Mouse (Mus musculus) ES-E14 (cell line): ENCODE data around the gene Dcaf8.

ENCODE experiments used
- HCFC1 ChIP-seq: IDR thresholded peaks from 2 replicates; pipeline ENCODE4 v1.6.1; 2012; ENCODE audit warnings: low read length, inconsistent platforms, borderline replicate concordance; ENCODE audit not compliant: insufficient read depth
- MAFK ChIP-seq: IDR thresholded peaks from 2 replicates; pipeline ENCODE4 v1.6.1; 2014; ENCODE audit warnings: mild to moderate bottlenecking, low read depth, low read length, inconsistent platforms; ENCODE audit not compliant: insufficient read depth
- ZNF384 ChIP-seq: IDR thresholded peaks from 2 replicates; pipeline ENCODE4 v1.6.1; 2012; ENCODE audit warnings: low read depth, low read length, inconsistent platforms

DNA sequence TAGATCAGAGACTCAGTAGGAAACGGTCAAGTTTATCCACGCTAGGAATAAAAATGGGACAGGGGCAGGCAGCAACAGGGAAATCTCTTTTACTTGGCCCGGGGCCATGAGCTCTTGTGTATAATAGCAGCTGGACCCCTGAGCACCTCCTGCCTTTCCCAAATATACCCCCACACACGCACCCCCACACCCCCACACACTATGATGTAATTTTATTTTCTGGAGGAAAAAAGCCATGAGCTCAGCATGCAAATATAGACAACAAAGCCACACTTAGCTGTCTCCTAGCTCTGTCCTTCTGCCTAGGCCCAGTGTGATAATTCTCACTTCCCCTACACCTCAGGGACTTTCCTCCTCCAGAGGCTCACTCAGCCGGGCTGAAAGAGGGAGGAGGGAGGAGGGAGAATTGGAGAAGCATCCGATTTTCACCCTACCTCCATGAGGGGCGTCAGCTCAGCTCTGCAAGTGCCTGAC, 59.3 kb downstream of the Dcaf8 start:
- no peak for TF ChIP-seq ZNF384
- no peak for TF ChIP-seq HCFC1
- TF ChIP-seq MAFK, result no peak
